Mouse (Mus musculus) embryonic facial prominence, embryonic 10.5 days (tissue): ENCODE results near the gene Olfr522. TPM values are rescaled to one million over a fixed set of nuclear protein-coding genes. Genes with fewer than 3 reads are reported as not detected.

Experiments used
- DNase-seq: peaks from one replicate; pipeline ENCODE4 v3.0.0-alpha.2; 2017; ENCODE audit warnings: low spot score
- H3K27ac ChIP-seq: fragments of 300-500 bp; sonication (generic); replicated peaks from 2 replicates; pipeline ENCODE4 v1.5.1; 2016; ENCODE audit warnings: mild to moderate bottlenecking
- H3K27me3 ChIP-seq: fragments of 300-500 bp; sonication (generic); replicated peaks from 2 replicates; pipeline ENCODE4 v1.6.1; 2016; ENCODE audit warnings: low read depth, mild to moderate bottlenecking; ENCODE audit not compliant: poor library complexity, severe bottlenecking
- H3K36me3 ChIP-seq: fragments of 300-500 bp; sonication (generic); replicated peaks from 2 replicates; pipeline ENCODE4 v1.6.1; 2016; ENCODE audit warnings: mild to moderate bottlenecking, moderate library complexity
- H3K4me1 ChIP-seq: fragments of 300-500 bp; sonication (generic); 2 replicates; pipeline ENCODE4 v1.6.1; 2016
- H3K4me3 ChIP-seq: fragments of 300-500 bp; sonication (generic); 2 replicates; pipeline ENCODE4 v1.5.1; 2016; ENCODE audit warnings: mild to moderate bottlenecking, moderate library complexity
- H3K9me3 ChIP-seq: fragments of 300-500 bp; sonication (generic); 2 replicates; pipeline ENCODE4 v1.6.1; 2016; ENCODE audit warnings: mild to moderate bottlenecking
- WGBS: fragments of 180-500 bp; shearing (Covaris S2); methylation state at CpG from one replicate; pipeline ENCODE4 v1.1.7; 2016; 5-methylcytosine and 5-hydroxymethylcytosine counted together
- polyA plus RNA-seq: library from polyadenylated mRNA; unstranded; fragments of >200 nt; fragmentation: Nextera tagmentation; extraction: Ambion mirVana; gene quantifications from 2 replicates; pipeline ENCODE4 v1.2.1, GENCODE M21; 2016

Gene Olfr522
- polyA plus RNA-seq: not detected in 2 replicates

GRCm38 (mm10) chr7:140164664-140165063 lies at the start of gene Olfr522:
Gene Olfr522, minus strand, starts transcription at chr7:140164764.
- DNase-seq: no peak
- H3K4me1 ChIP-seq: no peaks in the 10 kb centered on the region
- WGBS: 77% methylated on average over 7 of the region's 7 CpGs
- no peak within 1 kb of the TSS for H3K4me3 ChIP-seq
- H3K27me3 ChIP-seq: no peaks in the 10 kb centered on the region
- H3K27ac ChIP-seq: no peak within 1 kb of the TSS
- no peaks in the 10 kb centered on the region for H3K9me3 ChIP-seq
- H3K36me3 ChIP-seq: no peaks in the 10 kb centered on the region

DNA sequence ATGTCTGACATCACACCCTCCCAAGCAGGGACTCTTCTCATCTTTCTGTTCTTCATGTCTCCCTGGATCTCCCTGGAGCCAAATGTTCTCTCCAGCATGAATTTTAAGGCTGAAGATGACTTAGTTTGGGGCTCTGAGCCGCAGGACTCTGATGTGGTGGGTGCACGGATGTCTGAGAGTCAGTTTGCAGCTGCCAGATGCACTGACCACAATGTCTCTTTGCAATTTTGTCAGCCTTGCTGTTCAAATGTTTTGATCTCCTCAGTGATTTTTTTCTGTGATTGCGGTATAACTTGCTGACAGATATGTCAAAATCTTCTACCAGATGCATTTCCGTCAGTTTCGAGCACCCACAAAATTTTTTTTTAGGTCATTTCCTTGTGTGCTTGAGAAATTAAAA lies 49.3 kb upstream of the Olfr522 start:
- Histone ChIP-seq H3K4me3 (no peak overlapping the region), H3K27ac (no peak overlapping the region), H3K4me1 (no peaks in the 10 kb centered on the region), H3K9me3 (no peaks in the 10 kb centered on the region), H3K36me3 (no peaks in the 10 kb centered on the region), H3K27me3 (no peaks in the 10 kb centered on the region)
- 83% methylated on average over 5 of the region's 5 CpGs for WGBS
- no peak for DNase-seq

DNA sequence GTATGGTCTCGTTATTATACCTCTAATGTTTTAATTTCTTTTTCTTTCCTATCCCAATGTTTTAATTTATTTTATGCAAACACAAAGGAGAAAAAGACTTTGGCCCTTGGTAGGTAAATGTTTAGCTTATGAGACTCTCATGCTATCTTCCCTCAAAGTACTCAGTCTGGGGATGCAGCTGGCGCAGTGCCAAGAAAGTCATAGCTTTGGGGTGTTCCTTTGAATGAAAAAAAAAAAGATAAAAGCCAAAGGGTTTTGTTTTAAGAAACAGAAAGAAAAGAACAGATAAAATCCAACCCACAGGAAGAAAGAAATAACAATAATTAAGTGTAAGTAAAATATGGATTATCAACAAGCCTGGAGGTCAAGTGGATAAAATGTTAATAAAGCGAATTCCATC lies 44.1 kb upstream of the Olfr522 start:
- no peak overlapping the region for H3K4me3 ChIP-seq
- no peaks in the 10 kb centered on the region for H3K36me3 ChIP-seq
- no peaks in the 10 kb centered on the region for H3K4me1 ChIP-seq
- H3K9me3 ChIP-seq: no peaks in the 10 kb centered on the region
- no peak for DNase-seq
- 82% methylated on average over 3 of the region's 3 CpGs for WGBS
- H3K27me3 ChIP-seq: no peaks in the 10 kb centered on the region
- no peak overlapping the region for H3K27ac ChIP-seq

GRCm38 (mm10) chr7:140208153-140208552 lies 43.6 kb upstream of the Olfr522 start:
- 77% methylated on average over 8 of the region's 8 CpGs for WGBS
- H3K36me3 ChIP-seq: no peaks in the 10 kb centered on the region

DNA sequence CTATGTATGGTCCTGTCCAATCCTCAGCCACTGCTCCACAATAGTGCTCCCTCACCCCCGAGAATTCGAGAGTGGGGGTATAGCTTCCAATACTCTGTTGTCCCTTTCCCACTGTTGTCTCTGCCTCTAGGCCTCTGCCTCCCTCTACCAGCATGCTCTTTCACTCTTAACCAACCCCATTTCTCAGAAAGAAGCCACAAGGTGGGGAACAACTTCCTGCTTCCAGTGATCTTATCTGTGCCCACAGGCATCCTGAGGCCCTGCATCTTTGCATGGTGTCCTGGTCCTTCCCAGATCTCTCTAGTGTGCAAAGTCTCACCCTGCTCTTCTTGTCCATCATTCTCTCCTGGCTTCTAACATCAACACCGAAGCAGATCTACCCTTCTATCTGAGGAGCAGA lies 42.3 kb upstream of the Olfr522 start:
- no peaks in the 10 kb centered on the region for H3K36me3 ChIP-seq
- H3K27ac ChIP-seq: no peak overlapping the region
- no peak for DNase-seq
- no peaks in the 10 kb centered on the region for H3K27me3 ChIP-seq
- H3K4me3 ChIP-seq: no peak overlapping the region
- no peaks in the 10 kb centered on the region for H3K4me1 ChIP-seq
- H3K9me3 ChIP-seq: no peaks in the 10 kb centered on the region
- WGBS: 90% methylated on average over 3 of the region's 3 CpGs

More at GRCm38 (mm10) chr7:140208153-140208552, 43.6 kb upstream of the Olfr522 start:
- Histone ChIP-seq H3K27ac (no peak overlapping the region), H3K4me3 (no peak overlapping the region), H3K27me3 (no peaks in the 10 kb centered on the region), H3K9me3 (no peaks in the 10 kb centered on the region), H3K4me1 (no peaks in the 10 kb centered on the region)
- DNase-seq: no peak

DNA sequence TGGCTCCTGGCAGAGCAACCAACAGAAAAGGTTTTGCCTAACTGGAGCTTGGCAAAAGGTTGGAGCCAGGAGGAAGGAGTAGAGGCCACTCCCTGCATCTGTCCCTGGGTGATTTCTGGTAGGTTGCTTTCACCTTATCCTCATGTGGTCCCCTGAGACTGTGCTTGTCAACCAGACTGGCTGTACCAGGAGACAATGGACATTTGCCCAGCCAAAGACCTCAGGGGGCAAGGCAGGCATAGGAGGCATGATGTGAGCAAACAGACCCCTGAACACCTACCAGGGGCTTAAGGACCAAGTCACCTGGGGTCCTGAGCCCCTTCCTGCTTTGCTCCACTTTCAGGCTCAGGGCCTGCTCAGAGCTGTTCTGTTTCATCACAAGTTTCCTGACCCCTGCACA lies 41.3 kb upstream of the Olfr522 start, which contains the start of gene Olfr524:
TSS of gene Olfr524 (minus strand) at position 101 of the 400 bp plus-strand sequence.
- no peak for DNase-seq
- no peaks in the 10 kb centered on the region for H3K9me3 ChIP-seq

GRCm38 (mm10) chr7:140201090-140201489 lies 36.5 kb upstream of the Olfr522 start:
- Histone ChIP-seq H3K9me3 (no peaks in the 10 kb centered on the region), H3K27me3 (no peaks in the 10 kb centered on the region), H3K4me3 (no peak overlapping the region), H3K4me1 (no peaks in the 10 kb centered on the region), H3K36me3 (no peaks in the 10 kb centered on the region), H3K27ac (no peak overlapping the region)
- 88% methylated on average over 4 of the region's 4 CpGs for WGBS
- no peak for DNase-seq

More for the DNA sequence above, 41.3 kb upstream of the Olfr522 start, which contains the start of gene Olfr524:
- Histone ChIP-seq H3K4me3 (no peak within 1 kb of the TSS), H3K27me3 (no peaks in the 10 kb centered on the region), H3K4me1 (no peaks in the 10 kb centered on the region), H3K27ac (no peak within 1 kb of the TSS), H3K36me3 (no peaks in the 10 kb centered on the region)

- 84% methylated on average over 8 of the region's 8 CpGs for WGBS
- Histone ChIP-seq H3K27ac (no peak overlapping the region), H3K4me1 (no peaks in the 10 kb centered on the region), H3K9me3 (no peaks in the 10 kb centered on the region), H3K36me3 (no peaks in the 10 kb centered on the region), H3K4me3 (no peak overlapping the region), H3K27me3 (no peaks in the 10 kb centered on the region)
- DNase-seq: no peak
Observed at GRCm38 (mm10) chr7:140196002-140196401, 31.4 kb upstream of the Olfr522 start.

- H3K4me3 ChIP-seq: no peak overlapping the region
- DNase-seq: no peak
- 91% methylated on average over 4 of the region's 4 CpGs for WGBS
- H3K27me3 ChIP-seq: no peaks in the 10 kb centered on the region
- no peaks in the 10 kb centered on the region for H3K4me1 ChIP-seq
- H3K27ac ChIP-seq: no peak overlapping the region
- no peaks in the 10 kb centered on the region for H3K9me3 ChIP-seq
- no peaks in the 10 kb centered on the region for H3K36me3 ChIP-seq
Observed at GRCm38 (mm10) chr7:140194031-140194430, 29.5 kb upstream of the Olfr522 start.

- WGBS: 85% methylated on average over 2 of the region's 2 CpGs
- DNase-seq: no peak
- Histone ChIP-seq H3K9me3 (no peaks in the 10 kb centered on the region), H3K27ac (no peak overlapping the region), H3K4me3 (no peak overlapping the region), H3K36me3 (no peaks in the 10 kb centered on the region), H3K27me3 (no peaks in the 10 kb centered on the region), H3K4me1 (no peaks in the 10 kb centered on the region)
Observed at GRCm38 (mm10) chr7:140192851-140193250, 28.3 kb upstream of the Olfr522 start.

DNA sequence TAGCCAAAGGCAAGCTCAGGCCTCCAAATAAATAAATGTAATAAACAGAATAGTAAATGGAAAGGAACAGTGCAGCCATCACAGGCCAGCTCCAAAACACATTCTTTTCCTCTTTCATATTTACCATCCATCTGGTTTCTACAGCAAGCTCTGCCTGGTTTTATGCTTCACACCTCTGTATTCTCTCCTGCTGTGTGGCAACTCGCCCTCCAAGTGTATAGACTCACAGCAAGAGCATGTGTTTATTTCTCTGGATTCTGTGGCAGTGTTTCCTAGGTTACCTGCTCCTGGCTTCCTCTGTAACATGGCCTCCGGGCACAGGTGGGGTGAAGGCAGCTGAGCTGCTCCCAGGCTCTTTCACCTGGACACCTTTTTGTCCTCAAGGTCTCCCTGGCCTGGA lies 27.9 kb upstream of the Olfr522 start:
- no peaks in the 10 kb centered on the region for H3K9me3 ChIP-seq
- WGBS: 70% methylated on average over 2 of the region's 2 CpGs
- no peak for DNase-seq

DNA sequence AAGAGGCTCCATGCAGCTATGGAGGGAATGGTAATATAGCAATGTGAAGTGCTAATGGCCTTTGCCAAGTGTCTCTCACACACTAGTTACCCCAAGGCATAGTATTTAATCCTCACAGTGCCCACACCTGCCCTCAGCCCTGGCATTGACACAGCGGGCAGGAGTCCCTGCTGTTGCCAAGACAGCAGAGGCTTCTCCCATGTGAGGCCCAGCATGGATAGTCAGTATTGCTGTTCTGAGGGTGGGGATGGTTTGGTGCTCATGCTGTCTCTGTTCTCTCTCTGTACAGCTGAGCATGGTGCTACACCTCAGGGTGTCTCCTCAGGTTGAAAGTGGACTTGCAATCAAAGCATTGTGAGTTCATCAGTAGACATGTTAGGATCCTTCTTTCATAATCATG lies 25.9 kb upstream of the Olfr522 start:
- no peaks in the 10 kb centered on the region for H3K4me1 ChIP-seq
- H3K4me3 ChIP-seq: no peak overlapping the region
- no peak for DNase-seq
- no peaks in the 10 kb centered on the region for H3K36me3 ChIP-seq
- no peaks in the 10 kb centered on the region for H3K9me3 ChIP-seq
- H3K27ac ChIP-seq: no peak overlapping the region
- H3K27me3 ChIP-seq: no peaks in the 10 kb centered on the region
- WGBS: 87% methylated on average over 1 of the region's 1 CpGs

More for the DNA sequence above, 27.9 kb upstream of the Olfr522 start:
- H3K27me3 ChIP-seq: no peaks in the 10 kb centered on the region
- no peak overlapping the region for H3K27ac ChIP-seq
- H3K4me3 ChIP-seq: no peak overlapping the region
- H3K36me3 ChIP-seq: no peaks in the 10 kb centered on the region
- no peaks in the 10 kb centered on the region for H3K4me1 ChIP-seq

- no peaks in the 10 kb centered on the region for H3K9me3 ChIP-seq
- no peak overlapping the region for H3K27ac ChIP-seq
- H3K4me1 ChIP-seq: no peaks in the 10 kb centered on the region
- no peak overlapping the region for H3K4me3 ChIP-seq
- 62% methylated on average over 4 of the region's 4 CpGs for WGBS
- no peaks in the 10 kb centered on the region for H3K27me3 ChIP-seq
- H3K36me3 ChIP-seq: no peaks in the 10 kb centered on the region
- DNase-seq: no peak
Observed at GRCm38 (mm10) chr7:140188391-140189328, 24.1 kb upstream of the Olfr522 start.
